Mouse (Mus musculus) hindbrain, embryonic 12.5 days (tissue): Measurements from ENCODE around the gene Arrb1. TPM values are rescaled to one million over a fixed set of nuclear protein-coding genes. Genes with fewer than 3 reads are reported as not detected.
A peak's percentile ranks its signal among the peaks of the same experiment; 100 is the strongest.

Experiments used
- microRNA counts: library from miRNA; unstranded; fragments of <30 nt; microRNA quantifications from one replicate; lab custom pipeline; 2017
- microRNA-seq: library from miRNA; unstranded; fragments of <30 nt; microRNA quantifications from one replicate; pipeline ENCODE4, GENCODE M21; 2017
- polyA plus RNA-seq: library from polyadenylated mRNA; unstranded; fragments of >200 nt; fragmentation: Nextera tagmentation; extraction: Ambion mirVana; gene quantifications from 2 replicates; pipeline ENCODE4 v1.2.1, GENCODE M21; 2016

The Arrb1 gene
- polyA plus RNA-seq, 1 experiment from 2014 or later = 16.7 TPM

MicroRNAs encoded within 50 kb of the gene (microRNA counts, 519-probe panel; counts per million panel counts)
- microRNA mmu-miR-326 (lab: Ali Mortazavi, UCI) = 2,524 counts per million, percentile 65 among the panel's probes with 10 or more counts

Small RNA genes within 50 kb of the gene (microRNA-seq; reads per million reads assigned to microRNA genes)
- gene Mir326 = 55.3 reads per million, percentile 38 among the genes with 10 or more reads in this experiment

Other genes starting within 250 kb of the Arrb1 start
- gene Serpinh1, start 182.2 kb upstream of the Arrb1 start, polyA plus RNA-seq = 838 and 891 TPM in 2 replicates
- 43.8 and 44.5 TPM in 2 replicates for gene Gdpd5, start 154.1 kb upstream of the Arrb1 start, polyA plus RNA-seq
- gene Klhl35, start 69.5 kb upstream of the Arrb1 start, polyA plus RNA-seq = 39.2 and 47.1 TPM in 2 replicates
- gene Rps3, start 51.7 kb upstream of the Arrb1 start, polyA plus RNA-seq = 512 and 534 TPM in 2 replicates
- gene Tpbgl, start 91.6 kb downstream of the Arrb1 start, polyA plus RNA-seq = 1.6 and 2.2 TPM in 2 replicates
- gene Slco2b1, start 175.9 kb downstream of the Arrb1 start, polyA plus RNA-seq = 3.2 and 3.8 TPM in 2 replicates
- not detected in 2 replicates for gene Olfr520, start 194.8 kb downstream of the Arrb1 start, polyA plus RNA-seq
- gene Olfr521, start 228.0 kb downstream of the Arrb1 start, polyA plus RNA-seq = not detected in 2 replicates